Mouse (Mus musculus) lung, postnatal 0 days (tissue): ENCODE results near the gene Rnf185.

Experiments
- CTCF ChIP-seq: IDR thresholded peaks from 2 replicates; pipeline ENCODE4 v1.5.1; 2016; ENCODE audit warnings: antibody characterized with exemption, mild to moderate bottlenecking
- EP300 ChIP-seq: IDR thresholded peaks from 2 replicates; pipeline ENCODE4 v1.6.1; 2016; ENCODE audit warnings: antibody characterized with exemption, mild to moderate bottlenecking, control low read depth

DNA sequence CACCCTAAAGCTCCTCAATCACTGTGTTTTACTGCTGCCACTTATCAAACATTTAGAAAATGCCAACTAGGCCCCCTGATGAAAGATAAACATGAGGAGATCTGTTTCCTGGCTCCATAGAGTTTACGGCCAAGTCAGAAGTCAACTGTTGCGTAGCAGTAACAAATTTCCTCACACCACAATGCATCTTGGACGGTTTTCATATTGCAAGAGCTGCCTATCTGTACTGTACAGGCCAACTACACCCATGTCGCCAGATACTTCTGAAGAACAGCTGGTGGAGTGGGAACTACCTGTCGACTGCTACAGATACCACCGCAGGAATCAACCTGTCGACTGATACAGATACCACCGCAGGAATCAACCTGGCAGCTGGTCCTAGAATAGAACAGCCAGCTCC is 7.3 kb downstream of the Rnf185 start:
- TF ChIP-seq CTCF (no peak), EP300 (no peak)
